Mouse (Mus musculus) stomach, embryonic 16.5 days (tissue): Measurements from ENCODE around the gene Alyref. TPM values are rescaled to one million over a fixed set of nuclear protein-coding genes. Genes with fewer than 3 reads are reported as not detected.

Source experiments
- ATAC-seq: fragments of 200-750 bp; cut with Nextera tagmentation; 2 replicates; pipeline ENCODE4 v1.8.0; 2017; ENCODE audit warnings: moderate number of reproducible peaks, moderate TSS enrichment; ENCODE audit not compliant: insufficient read depth, low FRiP score
- H3K27ac ChIP-seq: fragments of 300-500 bp; sonication (generic); 2 replicates; pipeline ENCODE4 v1.5.1; 2014; ENCODE audit warnings: low read length
- H3K27me3 ChIP-seq: fragments of 300-500 bp; sonication (generic); 2 replicates; pipeline ENCODE4 v1.6.1; 2014; ENCODE audit warnings: low read length, control low read depth, mixed read lengths; ENCODE audit not compliant: control insufficient read depth, insufficient read depth
- H3K36me3 ChIP-seq: fragments of 300-500 bp; sonication (generic); 2 replicates; pipeline ENCODE4 v1.6.1; 2014; ENCODE audit warnings: low read length; ENCODE audit not compliant: control insufficient read depth, insufficient read depth
- H3K4me1 ChIP-seq: fragments of 300-500 bp; sonication (generic); 2 replicates; pipeline ENCODE4 v1.6.1; 2014; ENCODE audit warnings: low read length, control low read depth, mixed read lengths; ENCODE audit not compliant: control insufficient read depth, insufficient read depth
- H3K4me2 ChIP-seq: fragments of 300-500 bp; sonication (generic); 2 replicates; pipeline ENCODE4 v1.6.1; 2014; ENCODE audit warnings: low read depth, low read length, mixed read lengths
- H3K4me3 ChIP-seq: fragments of 300-500 bp; sonication (generic); replicated peaks from 2 replicates; pipeline ENCODE4 v1.5.1; 2014; ENCODE audit warnings: mild to moderate bottlenecking, low read length
- H3K9ac ChIP-seq: fragments of 300-500 bp; sonication (generic); 2 replicates; pipeline ENCODE4 v1.6.1; 2014; ENCODE audit warnings: low read length
- H3K9me3 ChIP-seq: fragments of 300-500 bp; sonication (generic); replicated peaks from 2 replicates; pipeline ENCODE4 v1.6.1; 2016; ENCODE audit warnings: low read length, control low read depth; ENCODE audit not compliant: control insufficient read depth
- WGBS: fragments of 180-500 bp; shearing (Covaris S2); extraction: QIAGEN DNeasy Blood & Tissue Kit; methylation state at CpG from one replicate; pipeline ENCODE4 v1.1.7; 2014; 5-methylcytosine and 5-hydroxymethylcytosine counted together
- polyA plus RNA-seq: library from polyadenylated mRNA; unstranded; fragments of >200 nt; fragmentation: Nextera tagmentation; extraction: Ambion mirVana; gene quantifications from 2 replicates; pipeline ENCODE4 v1.2.1, GENCODE M21; 2015

Alyref gene
- polyA plus RNA-seq, 1 experiment from 2014 or later: 55.5 TPM

DNA sequence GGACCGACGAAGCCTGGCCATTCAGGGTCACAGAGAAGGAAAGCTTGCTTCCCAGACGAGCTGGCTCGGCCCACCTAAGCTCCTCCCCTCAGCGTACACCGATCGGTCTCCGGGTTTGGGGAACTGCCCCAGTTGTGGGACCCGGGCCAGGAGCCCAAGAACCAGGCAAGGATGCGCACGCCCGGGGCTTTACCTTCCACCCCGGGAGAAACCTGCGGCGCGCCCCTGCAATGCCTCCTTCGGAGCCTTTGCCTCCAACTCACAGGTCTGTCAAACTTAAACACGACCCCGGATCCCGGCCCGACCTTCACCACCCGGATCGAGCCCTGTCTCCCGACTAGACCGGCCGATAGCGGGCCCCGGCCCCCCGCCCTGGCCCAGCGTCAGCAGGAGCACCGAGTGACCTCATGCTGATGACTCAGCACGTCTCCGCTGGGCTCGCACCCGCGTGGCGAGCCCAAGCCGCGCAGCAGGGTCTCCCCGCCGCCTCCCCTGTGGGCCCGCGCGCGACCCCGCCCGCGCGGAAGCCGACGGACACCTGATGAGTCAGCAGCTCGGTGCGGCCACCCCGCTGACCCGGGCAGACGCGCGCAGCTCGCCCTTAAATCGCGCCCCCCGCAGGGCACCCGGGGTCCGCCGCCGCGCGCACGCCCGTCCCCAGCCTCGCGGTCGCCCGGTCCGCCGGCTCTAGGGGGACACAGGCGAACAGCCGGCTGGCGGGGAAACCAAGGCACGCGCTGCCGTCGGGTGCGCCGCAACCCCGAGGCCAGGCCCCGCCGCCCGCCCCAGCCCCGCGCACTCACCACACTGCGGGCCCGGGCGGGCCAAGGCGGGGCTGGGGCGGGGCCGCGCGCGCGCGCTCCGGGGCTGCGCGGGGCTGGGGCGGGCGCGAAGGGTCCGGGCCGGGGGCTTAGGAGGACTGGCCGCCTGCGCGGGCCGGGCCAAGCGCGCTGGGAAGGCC, 34.7 kb upstream of the Alyref start:
- peak overlapping the region; percentile 91 for H3K4me3 ChIP-seq
- under 1% methylated on average over 104 of the region's 116 CpGs for WGBS
- peak; percentile 78 for ATAC-seq

DNA sequence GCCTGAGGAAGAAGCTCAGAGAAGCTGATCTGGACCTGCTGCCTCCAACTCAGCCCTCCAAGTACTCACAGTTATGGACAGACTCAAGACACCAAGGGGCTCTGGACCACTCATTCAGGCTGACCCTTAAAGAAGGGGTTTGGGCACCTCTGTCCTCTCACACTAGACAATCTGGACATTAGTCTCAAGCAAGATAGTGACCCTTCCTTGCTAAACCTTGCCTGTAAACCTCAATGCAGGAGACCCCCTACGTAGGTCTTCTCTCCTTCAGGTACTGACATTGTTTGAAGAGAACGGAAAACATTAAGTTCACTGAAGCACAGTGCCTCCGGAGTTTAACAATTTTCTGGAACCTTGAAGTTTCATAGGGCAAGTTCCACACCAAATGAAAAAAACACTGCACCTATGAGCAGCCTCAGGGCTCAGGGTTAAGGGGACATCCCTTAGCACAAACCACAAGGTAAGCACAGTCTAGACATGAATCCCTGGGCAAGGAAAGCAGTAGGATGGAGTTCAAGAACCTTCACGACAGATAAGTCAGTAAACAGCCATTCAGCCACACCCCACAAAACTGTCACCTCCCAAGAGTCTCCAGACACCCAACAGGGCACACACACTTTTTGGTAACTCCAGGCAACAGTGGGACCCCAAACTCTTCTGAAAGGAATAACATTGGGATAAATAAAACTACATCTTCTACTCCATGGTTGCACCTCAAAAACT, 33.7 kb upstream of the Alyref start:
- peak overlapping the region; percentile 99 for H3K9ac ChIP-seq
- H3K36me3 ChIP-seq: peaks cover 5% of the 10 kb centered on the region; the same call in 1 of the 2 replicates
- no peak for ATAC-seq
- H3K4me3 ChIP-seq: peak overlapping the region; percentile 91
- 38% methylated on average over 4 of the region's 4 CpGs for WGBS
- H3K4me2 ChIP-seq: peak overlapping the region; percentile 82
- peak overlapping the region; percentile 96 for H3K27ac ChIP-seq
- no peaks in the 10 kb centered on the region for H3K27me3 ChIP-seq
- H3K9me3 ChIP-seq: no peaks in the 10 kb centered on the region
- H3K4me1 ChIP-seq: peaks cover 39% of the 10 kb centered on the region

More for the DNA sequence above, 34.7 kb upstream of the Alyref start:
- peak overlapping the region; percentile 99 for H3K9ac ChIP-seq
- H3K9me3 ChIP-seq: no peaks in the 10 kb centered on the region
- H3K27ac ChIP-seq: peak overlapping the region; percentile 96
- H3K27me3 ChIP-seq: no peaks in the 10 kb centered on the region
- peaks cover 5% of the 10 kb centered on the region; the same call in 1 of the 2 replicates for H3K36me3 ChIP-seq
- H3K4me1 ChIP-seq: peaks cover 39% of the 10 kb centered on the region
- peak overlapping the region; percentile 82 for H3K4me2 ChIP-seq

- peaks cover 5% of the 10 kb centered on the region; the same call in 1 of the 2 replicates for H3K36me3 ChIP-seq
- H3K4me1 ChIP-seq: peaks cover 39% of the 10 kb centered on the region
- peak overlapping the region; percentile 99 for H3K9ac ChIP-seq
- no peaks in the 10 kb centered on the region for H3K27me3 ChIP-seq
- WGBS: 22% methylated on average over 7 of the region's 7 CpGs
- peak overlapping the region; percentile 96 for H3K27ac ChIP-seq
- peak overlapping the region; percentile 82 for H3K4me2 ChIP-seq
- H3K9me3 ChIP-seq: no peaks in the 10 kb centered on the region
- peak overlapping the region; percentile 91 for H3K4me3 ChIP-seq
- ATAC-seq: no peak
These were observed 32.9 kb upstream of the Alyref start for GRCm38 (mm10) chr11:120630881-120631725.

DNA sequence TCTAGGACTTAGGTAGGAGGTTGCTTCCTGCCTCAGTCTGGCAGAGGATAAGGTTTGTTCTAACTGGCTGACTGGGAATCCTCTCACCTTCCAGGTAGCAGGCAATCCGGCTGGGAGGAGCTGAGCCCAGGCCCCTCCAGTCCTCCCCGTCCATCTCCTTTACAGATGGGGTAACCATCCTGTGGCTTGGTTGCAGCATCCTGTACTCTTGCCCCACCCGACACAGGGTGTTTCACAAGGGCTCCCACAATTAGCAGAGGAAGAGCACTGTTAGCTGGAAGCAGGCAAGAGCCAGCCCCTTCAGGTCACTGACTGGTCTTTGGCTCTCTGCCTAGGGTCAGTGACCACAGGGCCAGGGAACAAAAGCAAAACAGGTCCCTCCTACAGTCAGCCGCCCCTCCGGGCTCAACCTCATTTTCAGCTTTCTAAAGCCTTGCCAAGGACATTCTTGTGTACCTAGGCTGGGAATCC, 32.3 kb upstream of the Alyref start:
- no peak for ATAC-seq
- WGBS: 38% methylated on average over 5 of the region's 5 CpGs
- Histone ChIP-seq H3K9me3 (no peaks in the 10 kb centered on the region), H3K27me3 (no peaks in the 10 kb centered on the region), H3K27ac (peak overlapping the region; percentile 96), H3K36me3 (peaks cover 5% of the 10 kb centered on the region; the same call in 1 of the 2 replicates), H3K4me3 (peak overlapping the region; percentile 32), H3K4me2 (peak overlapping the region; percentile 42), H3K9ac (peak overlapping the region; percentile 67), H3K4me1 (peaks cover 40% of the 10 kb centered on the region)

- Histone ChIP-seq H3K4me1 (peaks cover 45% of the 10 kb centered on the region), H3K27ac (peak overlapping the region; percentile 96), H3K4me3 (peak overlapping the region; percentile 32), H3K36me3 (peaks cover 5% of the 10 kb centered on the region; the same call in 1 of the 2 replicates), H3K9me3 (no peaks in the 10 kb centered on the region), H3K4me2 (peak overlapping the region; percentile 42), H3K27me3 (no peaks in the 10 kb centered on the region), H3K9ac (peak overlapping the region; percentile 67)
- WGBS: 34% methylated on average over 7 of the region's 7 CpGs
- ATAC-seq: no peak
These were observed 31.7 kb upstream of the Alyref start for GRCm38 (mm10) chr11:120629911-120630310.

DNA sequence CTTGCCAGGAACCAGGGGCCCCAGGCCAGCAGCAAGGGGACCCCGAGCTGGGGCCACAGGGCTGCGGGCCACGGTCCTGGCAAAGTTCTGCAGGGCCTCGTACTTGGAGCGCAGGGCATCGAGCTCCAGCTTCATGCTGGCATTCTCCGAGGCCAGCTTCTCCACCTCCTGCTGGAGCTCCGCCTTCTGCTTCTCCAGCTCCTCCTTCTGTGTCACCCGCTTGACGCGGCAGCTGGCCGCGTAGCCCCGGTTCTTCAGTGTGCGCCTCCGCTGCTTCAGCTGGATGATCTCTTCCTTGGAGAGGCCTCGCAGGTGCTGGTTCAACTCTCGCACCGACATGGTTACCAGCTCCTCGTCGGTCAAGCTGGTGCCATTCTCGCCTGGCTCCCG, 31.2 kb upstream of the Alyref start:
- Histone ChIP-seq H3K27me3 (no peaks in the 10 kb centered on the region), H3K4me2 (peak overlapping the region; percentile 42), H3K9ac (peak overlapping the region; percentile 67), H3K4me1 (peaks cover 45% of the 10 kb centered on the region), H3K27ac (peak overlapping the region; percentile 96), H3K36me3 (peaks cover 5% of the 10 kb centered on the region; the same call in 1 of the 2 replicates), H3K4me3 (peak overlapping the region; percentile 32), H3K9me3 (no peaks in the 10 kb centered on the region)
- ATAC-seq: no peak
- 71% methylated on average over 23 of the region's 23 CpGs for WGBS

- peaks cover 5% of the 10 kb centered on the region; the same call in 1 of the 2 replicates for H3K36me3 ChIP-seq
- H3K27ac ChIP-seq: peak overlapping the region; percentile 96
- H3K4me1 ChIP-seq: peaks cover 47% of the 10 kb centered on the region
- no peaks in the 10 kb centered on the region for H3K9me3 ChIP-seq
- WGBS: 90% methylated on average over 23 of the region's 23 CpGs
- H3K4me2 ChIP-seq: peak overlapping the region; percentile 42; the same call in 1 of the 2 replicates
- H3K4me3 ChIP-seq: peak overlapping the region; percentile 32
- no peak for ATAC-seq
- no peaks in the 10 kb centered on the region for H3K27me3 ChIP-seq
- 0 out of 2 replicates have a peak overlapping the region, but pooled peaks have one; percentile 26 for H3K9ac ChIP-seq
These were observed 30.6 kb upstream of the Alyref start for GRCm38 (mm10) chr11:120628601-120629340.
